Mouse (Mus musculus) brain, embryonic 14.5 days (tissue): ENCODE data around the gene 2310011J03Rik. TPM values are rescaled to one million over a fixed set of nuclear protein-coding genes. Genes with fewer than 3 reads are reported as not detected.

Experiments
- DNase-seq: peaks from one replicate; pipeline ENCODE4 v3.0.0-alpha.2; 2011; ENCODE audit warnings: low read depth
- CTCF ChIP-seq: fragments of 200-500 bp; IDR thresholded peaks from 2 replicates; pipeline ENCODE4 v1.5.1; 2012; ENCODE audit warnings: inconsistent platforms, mild to moderate bottlenecking, moderate library complexity, borderline replicate concordance; ENCODE audit not compliant: insufficient read depth, insufficient read length; ENCODE audit errors: extremely low read depth
- POLR2A ChIP-seq: fragments of 200-500 bp; IDR thresholded peaks from 2 replicates; pipeline ENCODE4 v1.6.1; 2012; ENCODE audit warnings: mild to moderate bottlenecking, inconsistent platforms, borderline replicate concordance; ENCODE audit not compliant: poor library complexity, insufficient read depth, insufficient read length, severe bottlenecking; ENCODE audit errors: extremely low read depth
- polyA plus RNA-seq: library from polyadenylated mRNA; depleted of rRNA; stranded (reverse); fragments of >200 nt; gene quantifications from 2 replicates; pipeline ENCODE4 v1.2.3, GENCODE M21; 2012; rRNA removed

Gene 2310011J03Rik
- 22.5 and 32.9 TPM in 2 replicates for polyA plus RNA-seq

DNA sequence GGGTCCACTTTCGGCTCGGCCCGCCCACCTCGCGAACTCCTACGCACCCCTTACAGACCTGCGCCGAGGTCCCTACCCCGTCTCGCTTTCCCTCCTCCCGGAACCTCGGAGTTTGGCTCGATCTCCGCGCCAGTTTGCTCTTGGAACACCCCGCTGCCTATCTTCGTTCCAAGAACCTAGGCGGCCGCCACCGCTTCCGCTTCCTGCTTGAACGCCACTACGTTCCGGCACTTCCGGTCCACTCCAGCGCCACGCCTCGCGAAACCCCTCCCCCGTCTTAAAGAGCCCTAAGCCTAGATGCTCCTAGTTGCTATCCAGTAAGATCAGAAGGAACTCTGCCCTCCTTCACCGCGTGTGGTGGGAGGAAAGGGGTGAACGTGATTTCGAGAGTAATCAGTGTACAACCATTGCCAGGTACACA is at the start of gene 2310011J03Rik:
TSS of gene 2310011J03Rik (minus strand) at position 198 of the 421 bp plus-strand sequence.
- TF ChIP-seq CTCF: no peak
- peak; percentile 33; the same call in 1 of the 2 replicates for TF ChIP-seq POLR2A

DNA sequence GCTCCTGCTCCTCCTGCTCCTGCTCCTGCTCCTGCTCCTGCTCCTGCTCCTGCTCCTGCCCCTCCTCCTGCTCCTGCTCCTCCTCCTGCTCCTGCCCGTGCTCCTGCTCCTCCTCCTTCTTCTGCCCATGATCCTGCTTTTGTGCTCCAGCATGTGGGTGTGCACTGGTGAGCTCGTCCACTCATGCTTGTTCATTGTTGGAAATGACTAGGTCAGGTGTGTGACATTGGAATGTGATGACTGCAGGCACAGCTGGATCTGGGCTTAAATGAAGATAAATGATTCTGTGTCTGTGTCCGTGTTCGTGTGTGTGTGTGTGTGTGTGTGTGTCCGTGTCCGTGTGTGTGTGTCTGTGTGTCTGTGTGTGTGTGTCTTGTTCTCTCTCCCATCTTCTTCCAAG is 48.1 kb upstream of the 2310011J03Rik start:
- TF ChIP-seq POLR2A (no peak), CTCF (no peak)
- DNase-seq: no peak

More for the DNA sequence above, at the start of gene 2310011J03Rik:
- peak; percentile 97 for DNase-seq

DNA sequence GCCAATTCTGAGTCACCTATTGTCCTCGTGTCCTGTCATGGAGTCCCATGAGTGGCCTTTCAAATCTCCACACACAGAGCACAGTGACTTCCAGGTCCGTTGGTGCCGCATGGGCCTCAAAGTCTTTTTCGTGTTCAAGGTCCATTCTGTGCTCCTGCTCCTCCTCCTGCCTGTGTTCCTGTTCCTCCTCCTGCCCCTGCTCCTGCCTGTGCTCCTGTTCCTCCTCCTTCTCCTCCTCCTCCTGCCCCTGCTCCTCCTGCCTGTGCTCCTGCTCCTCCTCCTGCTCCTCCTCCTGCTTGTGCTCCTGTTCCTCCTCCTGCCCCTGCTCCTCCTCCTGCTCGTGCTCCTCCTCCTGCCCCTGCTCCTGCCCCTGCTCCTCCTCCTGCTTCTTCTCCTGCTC is 47.6 kb upstream of the 2310011J03Rik start:
- no peak for DNase-seq
- TF ChIP-seq CTCF (no peak), POLR2A (no peak)

DNA sequence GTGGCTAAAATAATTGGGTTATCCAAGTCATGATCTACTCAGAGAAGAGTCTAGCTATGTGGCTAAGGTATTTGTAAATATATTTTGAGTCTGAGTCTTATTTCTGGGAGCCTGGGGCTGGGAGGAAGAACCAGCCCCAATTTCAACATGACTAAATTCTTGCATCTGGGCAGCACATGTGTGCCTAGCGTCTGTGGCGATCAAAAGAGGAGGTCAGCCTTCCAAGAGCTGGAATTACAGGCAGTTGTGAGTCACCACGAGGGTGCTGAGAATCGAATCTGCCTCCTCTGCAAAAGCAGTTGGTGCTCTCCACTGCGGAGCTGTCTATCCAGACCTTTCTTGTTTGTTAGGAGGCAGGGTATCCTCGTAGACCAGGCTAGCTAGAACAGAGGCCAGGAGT is 45.4 kb upstream of the 2310011J03Rik start:
- DNase-seq: no peak

DNA sequence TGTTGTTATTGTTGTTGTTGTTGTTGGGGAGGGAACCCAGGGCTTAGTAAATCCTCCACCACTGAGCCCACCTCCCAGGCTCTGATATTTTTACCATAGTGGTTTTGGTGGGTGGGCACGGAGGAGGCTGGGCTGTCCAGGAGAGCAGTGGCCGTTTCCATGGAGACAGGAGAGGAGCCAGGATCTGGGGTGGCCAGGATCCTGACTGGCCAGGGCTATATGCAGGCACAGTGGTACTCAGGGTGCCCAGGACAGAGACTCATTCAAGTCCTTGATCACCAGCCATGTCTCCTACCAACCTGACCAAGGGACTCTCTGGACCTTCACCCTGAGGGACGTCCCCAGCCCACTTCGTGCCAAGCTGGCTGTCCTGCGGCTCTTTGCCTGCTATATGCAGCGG is 43.4 kb upstream of the 2310011J03Rik start:
- no peak for DNase-seq

More for the DNA sequence above, 45.4 kb upstream of the 2310011J03Rik start:
- TF ChIP-seq POLR2A: no peak
- TF ChIP-seq CTCF: no peak

DNA sequence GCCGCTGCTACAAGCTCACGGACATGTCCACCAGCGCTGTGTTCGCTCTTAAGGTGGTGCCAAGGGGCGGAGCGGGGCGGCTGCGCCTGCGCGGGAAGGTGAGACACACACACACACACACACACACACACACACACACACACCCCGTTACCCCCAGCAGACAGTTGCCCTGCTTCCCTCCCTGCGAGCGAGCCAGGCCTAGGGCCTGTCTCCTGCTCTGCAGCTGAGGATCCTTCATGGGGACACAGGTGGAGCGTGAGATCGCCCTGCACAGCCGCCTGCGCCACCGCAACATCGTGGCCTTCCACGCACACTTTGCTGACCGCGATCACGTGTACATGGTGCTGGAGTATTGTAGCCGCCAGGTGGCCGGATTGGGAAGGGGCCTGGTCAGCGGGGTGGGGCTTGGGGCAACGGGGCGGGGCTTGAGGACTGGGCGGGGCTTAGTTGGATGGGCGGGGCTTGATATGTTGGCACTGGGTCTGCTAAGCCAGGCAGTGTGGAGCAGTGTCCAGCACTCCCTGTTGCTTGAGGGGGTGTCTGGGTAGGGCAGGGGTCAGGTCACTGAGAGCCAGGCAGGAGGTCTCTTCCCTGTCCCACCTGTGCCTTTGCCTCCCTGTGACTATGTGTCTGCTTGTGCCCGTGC is 37.8 kb upstream of the 2310011J03Rik start:
- DNase-seq: peak; percentile 52

More for the DNA sequence above, 43.4 kb upstream of the 2310011J03Rik start:
- TF ChIP-seq CTCF (no peak), POLR2A (no peak)

DNA sequence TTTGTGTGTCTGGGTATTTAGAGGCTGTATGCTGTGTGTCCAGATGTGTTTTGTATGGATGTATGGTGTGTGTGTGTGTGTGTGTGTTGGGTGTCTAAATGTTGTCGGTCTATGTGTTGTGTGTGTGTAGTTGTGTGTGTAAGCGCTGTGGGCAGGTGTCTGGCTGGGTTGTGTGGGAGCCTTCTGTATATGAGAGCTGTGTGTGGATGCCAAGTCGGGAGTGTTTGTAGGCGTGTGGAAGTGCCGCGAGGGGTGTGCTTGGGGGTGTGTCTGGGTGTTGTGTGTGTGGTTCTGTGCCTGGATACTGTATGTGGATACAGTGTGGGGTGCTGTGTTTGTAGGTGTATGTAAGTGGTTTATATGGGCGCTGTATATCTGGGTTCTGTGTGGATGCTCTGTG is 37.0 kb upstream of the 2310011J03Rik start:
- DNase-seq: no peak
- TF ChIP-seq POLR2A (no peak), CTCF (no peak)

More for the DNA sequence above, 37.8 kb upstream of the 2310011J03Rik start:
- TF ChIP-seq CTCF (no peak), POLR2A (no peak)

DNA sequence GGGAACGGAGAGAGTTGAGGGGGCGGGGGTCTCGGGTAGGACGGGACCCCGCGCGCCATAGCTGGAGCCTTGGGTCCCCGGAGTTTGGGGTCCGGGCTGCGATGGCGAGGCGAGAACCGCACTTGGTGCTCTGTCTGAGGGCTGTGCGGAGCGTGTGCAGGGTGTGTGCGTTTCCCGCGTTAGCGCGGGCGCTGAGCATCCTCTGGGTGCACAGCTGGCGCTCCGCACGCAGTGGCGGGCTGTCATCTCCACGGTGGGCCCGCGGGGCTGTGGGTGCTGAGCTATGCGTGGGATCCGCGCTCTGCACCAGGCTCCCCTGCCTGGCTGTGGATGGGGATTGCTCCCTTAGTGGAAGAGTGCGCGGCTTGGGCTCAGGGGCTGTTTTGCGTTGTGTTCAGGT is 36.4 kb upstream of the 2310011J03Rik start:
- no peak for DNase-seq
- no peak for TF ChIP-seq POLR2A
- no peak for TF ChIP-seq CTCF

DNA sequence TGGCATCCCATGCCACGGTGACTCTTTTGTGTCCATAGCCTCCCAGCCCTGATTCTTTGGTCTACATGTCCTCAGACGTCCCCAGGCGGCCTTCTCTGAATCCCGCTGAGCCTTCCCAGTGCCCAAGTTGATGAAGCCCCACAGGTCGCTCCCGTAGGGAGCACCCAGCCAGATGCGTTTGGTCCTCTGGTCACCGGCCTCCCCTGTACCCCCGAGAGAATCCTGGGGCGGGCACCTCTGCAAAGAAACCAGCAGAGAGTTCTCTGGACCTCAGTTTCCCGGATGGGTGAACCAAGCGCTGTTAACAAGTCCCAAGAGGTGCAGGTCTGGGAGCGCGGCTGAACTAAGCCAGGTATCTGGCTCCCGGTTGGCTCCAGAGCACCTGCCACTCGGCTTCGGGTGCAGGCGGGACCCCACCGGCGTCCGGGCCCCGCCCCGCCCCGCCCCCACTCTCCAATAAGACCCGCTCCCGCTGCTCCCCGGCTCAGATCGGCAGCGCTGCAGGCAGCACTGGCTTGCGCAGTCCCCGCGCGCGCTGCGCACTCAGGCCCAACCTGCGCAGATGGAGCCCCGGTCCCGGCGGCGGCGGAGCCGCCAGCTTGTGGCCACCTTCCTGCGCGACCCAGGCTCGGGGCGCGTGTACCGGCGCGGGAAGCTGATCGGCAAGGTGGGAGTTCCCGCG is 35.8 kb upstream of the 2310011J03Rik start, which contains the start of gene Plk5:
TSS of gene Plk5 (plus strand) at position 459 of the 682 bp plus-strand sequence.
- TF ChIP-seq POLR2A (no peak), CTCF (no peak)
- DNase-seq: no peak

DNA sequence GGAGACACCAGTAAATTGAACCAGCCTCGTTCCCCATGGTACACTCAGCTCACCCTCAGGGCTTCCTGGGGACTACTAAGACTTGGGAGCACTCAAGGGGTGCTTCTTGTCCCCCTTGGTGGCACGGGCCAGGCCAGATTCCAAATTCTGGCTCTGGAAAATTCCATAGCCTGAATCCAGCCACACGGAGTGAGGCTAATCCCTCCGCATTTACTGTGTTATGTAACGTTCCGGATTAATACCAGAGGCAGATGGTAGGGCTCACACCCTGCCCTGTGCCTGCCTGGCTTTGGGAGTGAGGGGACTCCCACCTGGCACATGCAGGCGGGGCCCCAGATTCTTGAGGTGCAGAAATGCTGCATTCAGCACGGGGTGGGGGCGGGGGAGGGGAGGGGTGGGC is 35.1 kb upstream of the 2310011J03Rik start:
- DNase-seq: no peak
- TF ChIP-seq POLR2A (no peak), CTCF (no peak)

DNA sequence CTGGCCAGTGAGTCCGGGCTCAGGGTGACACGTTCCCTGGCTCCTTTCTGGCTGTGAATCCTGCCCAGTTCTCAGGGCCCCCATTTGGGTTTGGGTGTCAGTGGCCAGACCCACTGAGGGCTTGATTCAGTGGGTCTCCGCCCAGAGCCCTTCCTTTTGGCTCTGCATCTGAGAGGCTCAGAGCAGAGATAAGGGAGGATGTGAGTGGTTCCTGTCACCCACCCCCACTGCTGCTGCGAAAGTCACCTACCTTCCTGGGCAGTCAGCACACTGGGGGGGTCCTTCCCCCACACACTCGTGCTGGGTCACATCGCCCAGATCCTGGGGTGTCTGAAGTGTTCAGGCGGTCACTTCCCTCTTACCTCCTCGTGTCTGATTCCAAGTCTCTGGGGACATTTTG is 32.4 kb upstream of the 2310011J03Rik start:
- no peak for DNase-seq
- no peak for TF ChIP-seq CTCF
- no peak for TF ChIP-seq POLR2A

DNA sequence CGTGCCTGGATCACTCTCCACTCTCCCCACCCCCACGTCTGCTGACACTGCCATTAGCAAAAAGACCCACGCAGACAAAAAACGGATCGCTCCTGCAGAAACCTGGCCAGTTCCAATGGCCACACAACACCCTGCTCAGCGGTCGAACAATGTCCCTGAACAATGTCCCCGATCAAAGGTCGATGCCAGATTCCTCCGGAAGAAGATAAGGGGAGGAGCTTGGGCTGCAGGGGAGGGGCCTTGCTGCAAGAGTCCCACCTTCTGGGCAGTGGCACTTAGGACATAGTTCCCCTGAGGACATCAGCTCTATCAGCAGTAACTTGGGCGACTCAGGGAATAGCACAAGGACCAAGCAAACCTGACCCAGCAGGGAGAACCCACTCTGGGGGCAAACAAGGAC is 31.6 kb upstream of the 2310011J03Rik start:
- no peak for DNase-seq
- TF ChIP-seq POLR2A: no peak
- no peak for TF ChIP-seq CTCF

DNA sequence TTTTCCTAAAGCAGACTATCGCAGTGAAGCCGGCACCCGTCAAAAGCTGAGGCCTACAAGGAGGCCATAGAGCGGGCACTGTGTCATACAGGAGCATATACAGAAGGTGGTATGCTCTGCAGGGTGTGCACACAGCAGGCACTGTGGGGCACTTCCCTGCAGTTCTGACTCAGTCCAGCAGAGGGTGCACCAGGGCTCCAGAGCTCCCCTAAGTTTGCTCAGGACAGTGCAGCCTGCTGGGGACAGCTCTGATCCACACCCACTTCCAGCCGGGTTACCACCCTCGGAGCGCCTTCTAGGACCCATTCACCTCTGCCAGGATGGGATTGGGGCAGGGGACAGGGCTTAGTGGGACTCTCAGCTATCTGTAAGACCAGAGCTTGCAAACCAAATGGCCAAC is 30.0 kb upstream of the 2310011J03Rik start:
- TF ChIP-seq CTCF: peak; percentile 97
- TF ChIP-seq POLR2A: no peak
- DNase-seq: peak; percentile 76
